24 mouse cellular contexts compared by ENCODE assay signal in the genomic region with DNA sequence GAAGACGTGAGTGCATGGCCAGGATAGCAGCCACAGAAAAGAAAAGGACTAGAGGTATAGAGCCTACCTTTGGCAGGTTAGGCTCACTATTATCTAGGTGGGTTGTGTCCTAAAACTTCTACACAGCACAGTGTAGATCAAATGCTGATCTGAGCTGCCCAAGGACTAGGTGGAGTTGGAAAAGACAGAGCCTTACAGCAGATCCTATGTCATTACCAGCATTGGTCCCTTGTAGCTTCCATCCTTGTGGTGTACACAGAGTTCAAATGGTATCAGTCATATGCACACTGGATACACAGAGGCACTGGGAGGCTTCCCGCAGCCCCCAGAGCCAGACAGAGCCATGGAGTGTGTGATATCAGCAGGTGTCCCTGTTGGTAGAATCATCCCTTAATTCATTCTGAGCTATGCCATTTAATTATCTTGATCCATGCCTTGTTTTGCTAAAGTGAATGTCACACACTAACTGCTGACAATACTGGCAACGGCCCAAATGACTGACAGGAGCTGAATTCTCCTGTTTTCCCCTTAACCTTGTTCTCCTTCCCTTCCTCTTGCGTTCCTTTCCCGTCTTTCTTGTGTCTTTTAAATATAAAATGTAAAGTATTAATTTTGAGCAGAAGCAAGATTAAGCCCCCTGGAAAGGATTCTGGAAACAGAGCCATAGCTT.
DNase-seq lines count a peak whose midpoint lies in the region; ATAC-seq and TF ChIP-seq lines count a peak whose summit lies in the region.
"Had no signal": no experiment of that assay in that cellular context is flagged by ENCODE, and none has a peak within 500 bp of the region (broad histone marks: within the 10 kb centered on the region; RNA-seq: fewer than 3 reads in every experiment).

No protein-coding gene starts in this region.

- TF ChIP-seq CTCF in hindbrain, postnatal 0 days (IDR thresholded peaks at IDR 0.05; ENCODE audit: low read depth), result no peak

- peaks cover 7% of the 10 kb centered on the region for H3K4me1 ChIP-seq in forebrain, embryonic 16.5 days (replicated peaks; ENCODE audit: control insufficient read depth, insufficient read depth, low read length)
- H3K4me1 ChIP-seq in forebrain, embryonic 15.5 days, result peaks cover 10% of the 10 kb centered on the region
- peaks cover 16% of the 10 kb centered on the region for H3K4me1 ChIP-seq in hindbrain, embryonic 14.5 days (replicated peaks; ENCODE audit: control insufficient read depth, insufficient read depth, low read length)
- no peaks in the 10 kb centered on the region for H3K4me1 ChIP-seq in hindbrain, postnatal 0 days (ENCODE audit: insufficient read depth, low read length)
- peaks cover 17% of the 10 kb centered on the region for H3K4me1 ChIP-seq in midbrain, embryonic 14.5 days (ENCODE audit: control insufficient read depth, insufficient read depth, low read length)
- H3K4me1 ChIP-seq in midbrain, embryonic 13.5 days (replicated peaks), result peaks cover 22% of the 10 kb centered on the region
- H3K4me1 ChIP-seq: embryonic facial prominence, embryonic 13.5 days had no signal

- H3K27me3 ChIP-seq in forebrain, embryonic 16.5 days (replicated peaks; ENCODE audit: control insufficient read depth, insufficient read depth, low read length), result 0 out of 2 replicates have a peak, but pooled peaks cover 2% of the 10 kb centered on the region
- no peaks in the 10 kb centered on the region for H3K27me3 ChIP-seq in forebrain, embryonic 15.5 days
- H3K27me3 ChIP-seq in hindbrain, embryonic 14.5 days (ENCODE audit: control insufficient read depth, insufficient read depth, low read length), result no peaks in the 10 kb centered on the region
- H3K27me3 ChIP-seq in hindbrain, postnatal 0 days (ENCODE audit: insufficient read depth, low read length), result no peaks in the 10 kb centered on the region
- H3K27me3 ChIP-seq in midbrain, embryonic 14.5 days (ENCODE audit: control insufficient read depth, insufficient read depth, low read length), result no peaks in the 10 kb centered on the region
- 0 out of 2 replicates have a peak, but pooled peaks cover 3% of the 10 kb centered on the region for H3K27me3 ChIP-seq in midbrain, embryonic 13.5 days
- H3K27me3 ChIP-seq: embryonic facial prominence, embryonic 13.5 days; hindbrain, embryonic 12.5 days had no signal

- 45% methylated on average over 5 of the region's 5 CpGs for WGBS in forebrain, embryonic 16.5 days
- 50% methylated on average over 5 of the region's 5 CpGs for WGBS in forebrain, embryonic 15.5 days
- 63% methylated on average over 5 of the region's 5 CpGs for WGBS in hindbrain, embryonic 14.5 days
- 52% methylated on average over 5 of the region's 5 CpGs for WGBS in hindbrain, postnatal 0 days
- 61% methylated on average over 5 of the region's 5 CpGs for WGBS in midbrain, embryonic 14.5 days
- WGBS in midbrain, embryonic 13.5 days, result 65% methylated on average over 5 of the region's 5 CpGs

- no peak overlapping the region for H3K27ac ChIP-seq in forebrain, embryonic 16.5 days (ENCODE audit: low read length)
- no peak overlapping the region for H3K27ac ChIP-seq in forebrain, embryonic 15.5 days (replicated peaks)
- H3K27ac ChIP-seq in hindbrain, embryonic 14.5 days, result no peak overlapping the region
- H3K27ac ChIP-seq in hindbrain, postnatal 0 days, result no peak overlapping the region
- H3K27ac ChIP-seq in midbrain, embryonic 14.5 days (replicated peaks; ENCODE audit: low read depth, low read length), result 0 out of 2 replicates have a peak overlapping the region, but pooled peaks have one; percentile 32
- H3K27ac ChIP-seq in midbrain, embryonic 13.5 days, result no peak overlapping the region
- H3K27ac ChIP-seq: embryonic facial prominence, embryonic 10.5 days; embryonic facial prominence, embryonic 13.5 days; heart, adult 2 months; heart, embryonic 10.5 days; hindbrain, embryonic 12.5 days had no signal

- H3K36me3 ChIP-seq in forebrain, embryonic 16.5 days (ENCODE audit: control insufficient read depth, insufficient read depth), result no peaks in the 10 kb centered on the region
- H3K36me3 ChIP-seq in forebrain, embryonic 15.5 days, result no peaks in the 10 kb centered on the region
- H3K36me3 ChIP-seq in hindbrain, embryonic 14.5 days (replicated peaks; ENCODE audit: control insufficient read depth, insufficient read depth), result no peaks in the 10 kb centered on the region
- no peaks in the 10 kb centered on the region for H3K36me3 ChIP-seq in hindbrain, postnatal 0 days (ENCODE audit: insufficient read depth, low read length)
- no peaks in the 10 kb centered on the region for H3K36me3 ChIP-seq in midbrain, embryonic 14.5 days (ENCODE audit: control insufficient read depth, insufficient read depth, low read length)
- no peaks in the 10 kb centered on the region for H3K36me3 ChIP-seq in midbrain, embryonic 13.5 days
- H3K36me3 ChIP-seq: embryonic facial prominence, embryonic 10.5 days; embryonic facial prominence, embryonic 13.5 days; heart, embryonic 10.5 days; hindbrain, embryonic 12.5 days had no signal

- no peak overlapping the region for H3K4me2 ChIP-seq in forebrain, embryonic 16.5 days (ENCODE audit: low read length)
- no peak overlapping the region for H3K4me2 ChIP-seq in forebrain, embryonic 15.5 days (replicated peaks)
- no peak overlapping the region for H3K4me2 ChIP-seq in hindbrain, embryonic 14.5 days (replicated peaks)
- H3K4me2 ChIP-seq in hindbrain, postnatal 0 days (ENCODE audit: low read depth, low read length), result no peak overlapping the region
- no peak overlapping the region for H3K4me2 ChIP-seq in midbrain, embryonic 14.5 days (ENCODE audit: low read length)
- no peak overlapping the region for H3K4me2 ChIP-seq in midbrain, embryonic 13.5 days (replicated peaks)
- H3K4me2 ChIP-seq: embryonic facial prominence, embryonic 13.5 days; hindbrain, embryonic 12.5 days had no signal

- H3K9me3 ChIP-seq in forebrain, embryonic 16.5 days (ENCODE audit: control insufficient read depth, low read length), result no peaks in the 10 kb centered on the region
- no peaks in the 10 kb centered on the region for H3K9me3 ChIP-seq in forebrain, embryonic 15.5 days
- no peaks in the 10 kb centered on the region for H3K9me3 ChIP-seq in hindbrain, embryonic 14.5 days (ENCODE audit: control insufficient read depth, low read length)
- H3K9me3 ChIP-seq in hindbrain, postnatal 0 days (ENCODE audit: low read length), result no peaks in the 10 kb centered on the region
- no peaks in the 10 kb centered on the region for H3K9me3 ChIP-seq in midbrain, embryonic 14.5 days (ENCODE audit: control insufficient read depth, low read length)
- H3K9me3 ChIP-seq in midbrain, embryonic 13.5 days, result no peaks in the 10 kb centered on the region
- H3K9me3 ChIP-seq: embryonic facial prominence, embryonic 10.5 days; embryonic facial prominence, embryonic 13.5 days; heart, embryonic 10.5 days; hindbrain, embryonic 12.5 days had no signal

- H3K4me3 ChIP-seq in forebrain, embryonic 16.5 days (replicated peaks; ENCODE audit: low read length), result no peak overlapping the region
- no peak overlapping the region for H3K4me3 ChIP-seq in forebrain, embryonic 15.5 days
- no peak overlapping the region for H3K4me3 ChIP-seq in hindbrain, embryonic 14.5 days (replicated peaks; ENCODE audit: low read length)
- H3K4me3 ChIP-seq in hindbrain, postnatal 0 days (ENCODE audit: low read length), result no peak overlapping the region
- H3K4me3 ChIP-seq in midbrain, embryonic 14.5 days (replicated peaks; ENCODE audit: low read depth, low read length), result no peak overlapping the region
- no peak overlapping the region for H3K4me3 ChIP-seq in midbrain, embryonic 13.5 days (replicated peaks)
- H3K4me3 ChIP-seq: embryonic facial prominence, embryonic 10.5 days; embryonic facial prominence, embryonic 13.5 days; erythroblast, embryonic 14.5 days; heart, adult 2 months; heart, embryonic 10.5 days; hindbrain, embryonic 12.5 days had no signal

- no peak overlapping the region for H3K9ac ChIP-seq in forebrain, embryonic 16.5 days (replicated peaks; ENCODE audit: low read depth, low read length)
- no peak overlapping the region for H3K9ac ChIP-seq in forebrain, embryonic 15.5 days (replicated peaks)
- H3K9ac ChIP-seq in hindbrain, embryonic 14.5 days, result no peak overlapping the region
- H3K9ac ChIP-seq in hindbrain, postnatal 0 days (replicated peaks; ENCODE audit: low read length), result no peak overlapping the region
- H3K9ac ChIP-seq in midbrain, embryonic 14.5 days (replicated peaks; ENCODE audit: low read length), result no peak overlapping the region
- no peak overlapping the region for H3K9ac ChIP-seq in midbrain, embryonic 13.5 days (replicated peaks)
- H3K9ac ChIP-seq: embryonic facial prominence, embryonic 13.5 days; hindbrain, embryonic 12.5 days had no signal

- 0 out of 2 replicates have a peak, but pooled peaks have one; percentile 26 for ATAC-seq in forebrain, embryonic 16.5 days
- no peak for ATAC-seq in forebrain, embryonic 15.5 days (replicated peaks)
- ATAC-seq in hindbrain, embryonic 14.5 days (ENCODE audit: low FRiP score), result no peak
- ATAC-seq in hindbrain, postnatal 0 days, result no peak
- no peak for ATAC-seq in midbrain, embryonic 14.5 days (ENCODE audit: low FRiP score, low TSS enrichment)
- no peak for ATAC-seq in midbrain, embryonic 13.5 days
- ATAC-seq: CD4-positive, CD25-positive, alpha-beta regulatory T cell, adult 4 months; hindbrain, embryonic 16.5 days; inflammation-experienced regulatory T-cells, adult 6 months; intestine, embryonic 16.5 days had no signal

- peak; percentile 40 for DNase-seq in hindbrain, embryonic 14.5 days (ENCODE audit: low spot score)
- no peak for DNase-seq in hindbrain, postnatal 0 days (ENCODE audit: low spot score)
- DNase-seq in midbrain, embryonic 14.5 days, result peak; percentile 52
- DNase-seq in embryo, embryonic 9.5 days (ENCODE audit: extremely low spot score), result no peak
- DNase-seq: adrenal gland, adult 2 months; adrenal gland, postnatal 14 days; cerebellum, adult 18-20 months; cerebellum, adult 9-10 months; cerebellum, postnatal 25 days; gastrocnemius, postnatal 25 days; heart, adult 2 months; kidney, adult 18-20 months had no signal

Comparison
In these comparisons a context has a peak if more than half of its experiments do, and no peak if none do; other contexts are left out.
1. DNase-seq: peak in hindbrain, embryonic 14.5 days (single experiment) and midbrain, embryonic 14.5 days (single experiment); none in hindbrain, postnatal 0 days (single experiment) and embryo, embryonic 9.5 days (single experiment).